Mouse (Mus musculus) liver, embryonic 14.5 days (tissue): ENCODE measurements around the gene Ntng1.

Experiments used
- CTCF ChIP-seq: IDR thresholded peaks from 2 replicates; pipeline ENCODE4 v1.5.1; 2016; ENCODE audit warnings: antibody characterized with exemption, low read depth, control low read depth
- EP300 ChIP-seq: IDR thresholded peaks from 2 replicates; pipeline ENCODE4 v1.6.1; 2016; ENCODE audit warnings: antibody characterized with exemption, low read depth

DNA sequence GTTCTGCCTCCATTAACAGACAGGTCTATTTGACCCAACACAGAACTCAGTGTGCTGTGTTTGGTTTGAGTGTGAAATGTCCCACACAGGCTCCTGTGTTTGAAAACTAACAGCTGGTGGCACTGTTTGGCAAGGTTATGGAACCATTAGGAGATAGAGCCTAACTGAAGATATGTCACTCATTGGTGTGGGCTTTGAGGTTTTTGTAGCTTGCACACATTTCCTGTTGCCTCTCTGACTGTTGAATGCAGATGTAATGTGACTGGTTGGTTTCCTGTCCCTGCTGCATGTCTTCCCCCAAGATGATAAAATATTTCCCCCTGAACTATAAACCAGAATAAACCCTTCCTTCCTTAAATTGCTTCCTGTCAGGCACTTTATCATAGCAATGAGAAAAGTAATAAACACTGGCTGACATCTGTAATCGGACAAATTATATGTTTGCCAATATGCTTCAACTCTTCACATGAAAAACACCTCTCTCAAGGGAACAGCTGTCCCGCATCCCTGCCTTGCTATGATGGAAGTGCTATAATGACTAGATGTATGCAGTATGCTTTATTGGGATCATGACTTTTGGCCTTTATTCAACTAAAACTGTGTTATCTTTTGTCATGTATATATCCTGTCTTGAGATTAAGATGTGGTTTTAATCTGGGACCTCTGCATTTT, 320.9 kb downstream of the Ntng1 start:
- TF ChIP-seq CTCF (no peak), EP300 (no peak)
